Mouse (Mus musculus): Measurements from ENCODE around the gene Card9.

DNA sequence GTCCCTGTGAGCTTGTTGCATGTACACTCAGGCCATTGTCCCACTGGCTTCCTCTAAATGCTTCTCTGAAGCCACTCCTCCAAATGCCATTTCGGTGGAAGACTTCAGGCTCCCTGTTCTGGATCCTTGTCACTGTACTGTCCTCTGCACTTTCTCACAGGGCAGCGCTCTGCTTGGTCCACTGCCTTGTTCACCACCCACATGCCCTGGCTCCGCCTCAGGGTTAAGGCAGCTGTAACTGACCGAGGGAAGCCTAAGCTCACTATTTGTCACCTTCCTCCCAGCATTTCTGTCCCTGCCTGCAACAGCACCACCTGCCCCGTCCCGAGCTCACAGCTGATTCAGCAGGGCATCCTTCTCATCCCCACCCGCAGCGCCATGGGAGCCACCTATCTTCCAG lies 42.6 kb upstream of the Card9 start:
- TF ChIP-seq CTCF (IDR thresholded peaks at IDR 0.05; ENCODE audit: low read depth) (no peak), EP300 (IDR thresholded peaks at IDR 0.05; ENCODE audit: low read depth) (no peak)

Data from heart, postnatal 0 days (tissue).